Mouse (Mus musculus) CH12.LX (cell line): Measurements from ENCODE around the gene F2rl3.

Source experiments
- CTCF ChIP-seq, 2 experiments: IDR thresholded peaks in 1 of 2; conservative IDR thresholded peaks in 1 of 2; 2 replicates each; pipeline ENCODE4 v1.5.1; 2011 to 2012; ENCODE audit warnings: low read depth in 2 of 2, low read length in 2 of 2, improper control_type of control experiment in 1 of 2, inconsistent platforms in 1 of 2, mild to moderate bottlenecking in 1 of 2, moderate library complexity in 1 of 2
- HCFC1 ChIP-seq: IDR thresholded peaks from 2 replicates; pipeline ENCODE4 v1.6.1; 2012; ENCODE audit warnings: low read depth, mild to moderate bottlenecking, inconsistent platforms, low read length, improper control_type of control experiment
- MAZ ChIP-seq: IDR thresholded peaks from 2 replicates; pipeline ENCODE4 v1.6.1; 2012; ENCODE audit warnings: low read depth, mild to moderate bottlenecking, inconsistent platforms, low read length, improper control_type of control experiment, moderate library complexity
- MYC ChIP-seq: IDR thresholded peaks from 2 replicates; pipeline ENCODE4 v1.6.1; 2011; ENCODE audit warnings: low read depth, mild to moderate bottlenecking, improper control_type of control experiment, low read length
- POLR2A ChIP-seq: IDR thresholded peaks from 2 replicates; pipeline ENCODE4 v1.6.1; 2011; ENCODE audit warnings: low read depth, mild to moderate bottlenecking, improper control_type of control experiment, low read length
- USF1 ChIP-seq: IDR thresholded peaks from 2 replicates; pipeline ENCODE4 v1.6.1; 2014; ENCODE audit warnings: low read depth, mild to moderate bottlenecking, inconsistent platforms, low read length, improper control_type of control experiment
- ZC3H11A ChIP-seq: IDR thresholded peaks from 2 replicates; pipeline ENCODE4 v1.6.1; 2012; ENCODE audit warnings: low read depth, mild to moderate bottlenecking, inconsistent platforms, low read length, improper control_type of control experiment

DNA sequence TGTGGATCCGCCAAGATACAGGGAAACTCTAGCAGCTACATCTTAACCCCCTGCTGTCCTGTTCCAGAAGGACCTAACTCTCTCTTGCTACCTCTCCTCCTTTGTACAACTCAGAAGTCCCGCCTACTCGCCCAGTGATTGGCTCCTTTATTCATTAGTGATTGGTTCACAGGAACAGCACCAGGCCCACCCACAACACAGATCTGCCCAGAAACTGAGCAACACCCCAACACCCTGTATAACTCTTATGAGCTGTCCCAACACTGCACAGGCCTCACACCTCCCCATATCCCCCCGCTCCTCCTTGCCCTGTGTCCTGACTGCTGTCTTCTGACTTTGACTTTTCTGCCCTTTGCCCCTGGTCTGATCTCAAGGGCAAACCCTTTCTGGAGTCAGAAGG lies 4.0 kb downstream of the F2rl3 start:
- TF ChIP-seq CTCF (conservative IDR thresholded peaks at IDR 0.05 in 1 of 2, IDR thresholded peaks at IDR 0.05 in 1 of 2; ENCODE audit: low read depth in 2 of 2, low read length in 2 of 2) (no peak), POLR2A (no peak), MYC (no peak), HCFC1 (no peak), ZC3H11A (no peak), USF1 (no peak), MAZ (no peak)
